Mouse (Mus musculus): Measurements from ENCODE around the gene Sec13. TPM values are rescaled to one million over a fixed set of nuclear protein-coding genes. Genes with fewer than 3 reads are reported as not detected.

Sec13 gene
- total and polyA plus RNA-seq, 2 experiments from 2014 or later = 104 to 145 TPM

- no peak for TF ChIP-seq CTCF (IDR thresholded peaks at IDR 0.05)
These were observed 60.5 kb downstream of the Sec13 start for GRCm38 (mm10) chr6:113679993-113680566.

GRCm38 (mm10) chr6:113678246-113679012 lies 62.1 kb downstream of the Sec13 start:
- Histone ChIP-seq H3K9ac (replicated peaks; ENCODE audit: low read length, poor library complexity, severe bottlenecking) (no peak overlapping the region), H3K4me3 (ENCODE audit: low read depth, low read length) (no peak overlapping the region), H3K27ac (ENCODE audit: low read depth, low read length) (no peak overlapping the region), H3K4me1 (ENCODE audit: insufficient read depth, low read length) (no peaks in the 10 kb centered on the region), H3K4me2 (ENCODE audit: low read depth, low read length, poor library complexity, severe bottlenecking) (no peak overlapping the region), H3K9me3 (ENCODE audit: low read length) (no peaks in the 10 kb centered on the region), H3K27me3 (ENCODE audit: insufficient read depth, low read length) (no peaks in the 10 kb centered on the region), H3K36me3 (ENCODE audit: insufficient read depth, low read length) (no peaks in the 10 kb centered on the region)
- DNase-seq (ENCODE audit: low spot score) (peak; percentile 24), ATAC-seq (ENCODE audit: low FRiP score) (no peak)
- no peak for TF ChIP-seq CTCF (IDR thresholded peaks at IDR 0.05)
- 66% methylated on average over 14 of the region's 14 CpGs for WGBS

More at GRCm38 (mm10) chr6:113679993-113680566, 60.5 kb downstream of the Sec13 start:
- H3K9me3 ChIP-seq (ENCODE audit: low read length) = no peaks in the 10 kb centered on the region
- ATAC-seq (ENCODE audit: low FRiP score) (no peak), DNase-seq (ENCODE audit: low spot score) (no peak)
- WGBS = 85% methylated on average over 9 of the region's 9 CpGs
- H3K4me2 ChIP-seq (ENCODE audit: low read depth, low read length, poor library complexity, severe bottlenecking) = no peak overlapping the region
- H3K36me3 ChIP-seq (ENCODE audit: insufficient read depth, low read length) = no peaks in the 10 kb centered on the region
- no peak overlapping the region for H3K4me3 ChIP-seq (ENCODE audit: low read depth, low read length)
- H3K27ac ChIP-seq (ENCODE audit: low read depth, low read length) = no peak overlapping the region
- no peak overlapping the region for H3K9ac ChIP-seq (replicated peaks; ENCODE audit: low read length, poor library complexity, severe bottlenecking)
- H3K27me3 ChIP-seq (ENCODE audit: insufficient read depth, low read length) = no peaks in the 10 kb centered on the region
- H3K4me1 ChIP-seq (ENCODE audit: insufficient read depth, low read length) = no peaks in the 10 kb centered on the region

Small RNA genes within 50 kb of the gene (microRNA-seq; reads per million reads assigned to microRNA genes)
- not detected for gene Mir7042 (ENCODE audit: borderline number of aligned reads)

Other genes with a start within 250 kb of the Sec13 start
- 29.4 and 39.3 TPM in 2 replicates for gene Prrt3, start 238.8 kb downstream of the Sec13 start, total RNA-seq (2014; rRNA removed)
- 18.4 and 20.7 TPM in 2 replicates for gene Prrt3, start 238.8 kb downstream of the Sec13 start, polyA plus RNA-seq (2015; fragmentation: Nextera tagmentation; extraction: Ambion mirVana)
- gene Emc3, start 209.1 kb downstream of the Sec13 start, total RNA-seq (2014; rRNA removed) = 71.9 and 74.1 TPM in 2 replicates
- 111 and 120 TPM in 2 replicates for gene Emc3, start 209.1 kb downstream of the Sec13 start, polyA plus RNA-seq (2015; fragmentation: Nextera tagmentation; extraction: Ambion mirVana)
- 2.4 and 3.4 TPM in 2 replicates for gene Fancd2, start 209.1 kb downstream of the Sec13 start, total RNA-seq (2014; rRNA removed)
- 0.99 and 1.2 TPM in 2 replicates for gene Fancd2, start 209.1 kb downstream of the Sec13 start, polyA plus RNA-seq (2015; fragmentation: Nextera tagmentation; extraction: Ambion mirVana)
- 0.47 TPM in 1 of 2 replicates, not detected in the other for gene Fancd2os, start 140.0 kb downstream of the Sec13 start, total RNA-seq (2014; rRNA removed)
- 0.11 and 0.18 TPM in 2 replicates for gene Fancd2os, start 140.0 kb downstream of the Sec13 start, polyA plus RNA-seq (2015; fragmentation: Nextera tagmentation; extraction: Ambion mirVana)
- gene Brk1, start 136.0 kb downstream of the Sec13 start, total RNA-seq (2014; rRNA removed) = 210 and 215 TPM in 2 replicates
- 284 and 289 TPM in 2 replicates for gene Brk1, start 136.0 kb downstream of the Sec13 start, polyA plus RNA-seq (2015; fragmentation: Nextera tagmentation; extraction: Ambion mirVana)
- 83.1 and 86.1 TPM in 2 replicates for gene Vhl, start 116.8 kb downstream of the Sec13 start, total RNA-seq (2014; rRNA removed)
- gene Vhl, start 116.8 kb downstream of the Sec13 start, polyA plus RNA-seq (2015; fragmentation: Nextera tagmentation; extraction: Ambion mirVana) = 64.9 and 70.4 TPM in 2 replicates
- gene Irak2, start 102.3 kb downstream of the Sec13 start, total RNA-seq (2014; rRNA removed) = 5.2 and 7.6 TPM in 2 replicates
- gene Irak2, start 102.3 kb downstream of the Sec13 start, polyA plus RNA-seq (2015; fragmentation: Nextera tagmentation; extraction: Ambion mirVana) = 2.5 and 2.7 TPM in 2 replicates
- 63.4 and 72.7 TPM in 2 replicates for gene Tatdn2, start 43.7 kb downstream of the Sec13 start, total RNA-seq (2014; rRNA removed)
- 1.2 and 1.5 TPM in 2 replicates for gene Tatdn2, start 43.7 kb downstream of the Sec13 start, polyA plus RNA-seq (2015; fragmentation: Nextera tagmentation; extraction: Ambion mirVana)
- gene Ghrl, start 20.9 kb downstream of the Sec13 start, total RNA-seq (2014; rRNA removed) = not detected in 2 replicates
- gene Ghrl, start 20.9 kb downstream of the Sec13 start, polyA plus RNA-seq (2015; fragmentation: Nextera tagmentation; extraction: Ambion mirVana) = 0.47 TPM in 1 of 2 replicates, not detected in the other

All from midbrain, postnatal 0 days (tissue).